Mouse (Mus musculus): ENCODE results near the gene Itsn1. TPM values are rescaled to one million over a fixed set of nuclear protein-coding genes. Genes with fewer than 3 reads are reported as not detected.

The Itsn1 gene
- polyA plus RNA-seq, 1 experiment = 82.6 TPM

DNA sequence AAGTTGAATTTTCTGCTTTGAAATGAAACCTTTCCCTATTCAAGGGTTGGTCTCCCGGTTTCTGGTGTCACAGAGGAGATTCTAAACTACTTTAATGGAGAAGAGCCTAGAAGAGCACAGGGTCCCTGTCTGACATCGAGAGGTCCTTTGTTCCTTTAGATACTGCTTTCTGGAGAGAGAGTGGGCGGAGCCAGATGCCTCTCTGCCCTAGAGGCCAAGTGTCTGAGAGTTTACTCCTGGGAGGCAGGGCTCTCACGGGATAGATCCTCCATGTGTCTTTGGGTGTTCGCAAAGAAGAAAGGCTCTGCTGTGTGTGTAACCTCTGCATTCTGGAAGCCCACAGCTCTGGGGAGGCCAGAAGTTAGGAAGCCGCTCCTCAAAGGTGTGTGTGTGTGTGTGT, 190.0 kb downstream of the Itsn1 start:
- TF ChIP-seq POLR2A (IDR thresholded peaks at IDR 0.05; ENCODE audit: borderline replicate concordance, extremely low read depth, insufficient read depth, insufficient read length, poor library complexity, severe bottlenecking) = no peak
- TF ChIP-seq CTCF (IDR thresholded peaks at IDR 0.05; ENCODE audit: borderline replicate concordance, extremely low read depth, insufficient read depth, insufficient read length) = no peak

DNA sequence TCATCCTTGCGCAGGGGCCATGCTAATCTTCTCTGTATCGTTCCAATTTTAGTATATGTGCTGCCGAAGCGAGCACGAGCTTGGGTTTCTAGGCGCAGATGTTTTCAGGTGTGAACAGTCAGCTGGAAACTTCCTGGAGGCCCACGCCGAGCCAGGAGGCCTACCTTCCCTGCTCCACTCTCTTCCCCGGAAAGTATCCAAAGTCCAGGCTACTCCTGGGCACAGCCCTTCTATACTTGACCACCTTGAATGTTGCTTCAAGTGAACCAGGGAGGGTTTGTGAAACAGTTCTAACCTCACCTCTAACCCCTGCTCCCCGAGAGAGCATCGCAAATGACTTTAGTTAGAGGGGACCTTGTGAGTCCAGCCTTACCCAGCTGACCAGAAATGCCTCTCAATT, 192.3 kb downstream of the Itsn1 start:
- TF ChIP-seq POLR2A (IDR thresholded peaks at IDR 0.05; ENCODE audit: borderline replicate concordance, extremely low read depth, insufficient read depth, insufficient read length, poor library complexity, severe bottlenecking) = no peak
- TF ChIP-seq CTCF (IDR thresholded peaks at IDR 0.05; ENCODE audit: borderline replicate concordance, extremely low read depth, insufficient read depth, insufficient read length) = no peak
- no peak for DNase-seq (ENCODE audit: low read depth)

More for the DNA sequence above, 190.0 kb downstream of the Itsn1 start:
- DNase-seq (ENCODE audit: low read depth) = no peak

GRCm38 (mm10) chr16:91922939-91923338, 193.9 kb downstream of the Itsn1 start:
- TF ChIP-seq CTCF (IDR thresholded peaks at IDR 0.05; ENCODE audit: borderline replicate concordance, extremely low read depth, insufficient read depth, insufficient read length) (no peak), POLR2A (IDR thresholded peaks at IDR 0.05; ENCODE audit: borderline replicate concordance, extremely low read depth, insufficient read depth, insufficient read length, poor library complexity, severe bottlenecking) (no peak)
- no peak for DNase-seq (ENCODE audit: low read depth)

DNA sequence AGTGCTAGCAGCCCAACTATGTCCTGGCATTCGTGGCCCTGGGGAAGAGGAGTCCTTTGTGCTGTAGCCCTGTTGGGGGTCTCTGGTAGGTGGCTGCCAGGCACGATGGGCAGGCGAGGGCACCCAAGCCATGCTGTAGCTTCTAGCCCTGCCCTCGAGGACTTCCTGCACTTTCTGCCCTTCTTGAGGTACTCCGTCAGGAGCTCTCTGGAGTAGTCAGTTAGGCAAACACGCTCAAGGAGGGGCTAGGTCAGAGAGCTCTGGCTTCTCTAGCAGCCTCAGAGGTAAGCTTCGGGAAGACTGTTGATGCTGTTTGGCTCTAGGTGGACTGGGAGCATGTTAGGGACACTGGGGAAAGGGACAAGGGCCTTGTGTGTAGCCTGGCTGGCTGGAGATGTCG, 195.3 kb downstream of the Itsn1 start:
- no peak for TF ChIP-seq POLR2A (IDR thresholded peaks at IDR 0.05; ENCODE audit: borderline replicate concordance, extremely low read depth, insufficient read depth, insufficient read length, poor library complexity, severe bottlenecking)
- TF ChIP-seq CTCF (IDR thresholded peaks at IDR 0.05; ENCODE audit: borderline replicate concordance, extremely low read depth, insufficient read depth, insufficient read length) = no peak
- no peak for DNase-seq (ENCODE audit: low read depth)

DNA sequence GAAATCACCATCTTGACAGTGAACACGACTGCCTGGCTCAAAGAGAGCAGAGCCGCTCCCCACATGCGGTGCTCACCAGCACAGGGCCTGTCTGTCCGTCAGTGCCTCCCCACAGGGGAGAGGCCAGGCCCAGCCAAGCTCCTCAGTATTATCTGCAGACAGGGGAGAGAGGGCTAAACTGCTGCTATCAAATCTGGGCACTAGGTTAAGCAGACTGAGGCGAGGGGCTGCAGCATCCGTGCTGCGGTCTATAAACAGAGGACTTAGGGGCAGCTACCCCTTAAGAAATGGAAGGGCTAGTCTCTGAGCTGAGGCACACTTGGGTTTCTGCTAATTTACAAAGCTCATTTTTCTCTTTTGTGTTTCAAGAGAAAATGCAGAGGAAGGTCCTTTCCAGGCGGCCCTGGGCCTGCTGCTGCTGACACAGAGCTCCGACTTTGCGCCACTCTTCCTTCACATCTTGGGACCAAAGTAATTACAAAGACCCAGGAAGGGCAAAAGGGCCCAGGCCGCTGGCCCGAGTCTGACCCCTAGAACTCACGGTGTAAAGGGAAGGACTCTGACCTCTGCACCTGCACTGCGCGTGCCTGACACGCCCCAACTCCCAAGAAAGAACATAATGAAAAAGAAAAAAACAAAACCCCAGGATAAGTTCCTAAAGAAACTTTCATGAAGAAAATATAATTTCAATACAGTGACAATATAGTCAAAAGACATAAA, 199.0 kb downstream of the Itsn1 start:
- DNase-seq (ENCODE audit: low read depth) = no peak
- TF ChIP-seq CTCF (IDR thresholded peaks at IDR 0.05; ENCODE audit: borderline replicate concordance, extremely low read depth, insufficient read depth, insufficient read length) = no peak
- no peak for TF ChIP-seq POLR2A (IDR thresholded peaks at IDR 0.05; ENCODE audit: borderline replicate concordance, extremely low read depth, insufficient read depth, insufficient read length, poor library complexity, severe bottlenecking)

DNA sequence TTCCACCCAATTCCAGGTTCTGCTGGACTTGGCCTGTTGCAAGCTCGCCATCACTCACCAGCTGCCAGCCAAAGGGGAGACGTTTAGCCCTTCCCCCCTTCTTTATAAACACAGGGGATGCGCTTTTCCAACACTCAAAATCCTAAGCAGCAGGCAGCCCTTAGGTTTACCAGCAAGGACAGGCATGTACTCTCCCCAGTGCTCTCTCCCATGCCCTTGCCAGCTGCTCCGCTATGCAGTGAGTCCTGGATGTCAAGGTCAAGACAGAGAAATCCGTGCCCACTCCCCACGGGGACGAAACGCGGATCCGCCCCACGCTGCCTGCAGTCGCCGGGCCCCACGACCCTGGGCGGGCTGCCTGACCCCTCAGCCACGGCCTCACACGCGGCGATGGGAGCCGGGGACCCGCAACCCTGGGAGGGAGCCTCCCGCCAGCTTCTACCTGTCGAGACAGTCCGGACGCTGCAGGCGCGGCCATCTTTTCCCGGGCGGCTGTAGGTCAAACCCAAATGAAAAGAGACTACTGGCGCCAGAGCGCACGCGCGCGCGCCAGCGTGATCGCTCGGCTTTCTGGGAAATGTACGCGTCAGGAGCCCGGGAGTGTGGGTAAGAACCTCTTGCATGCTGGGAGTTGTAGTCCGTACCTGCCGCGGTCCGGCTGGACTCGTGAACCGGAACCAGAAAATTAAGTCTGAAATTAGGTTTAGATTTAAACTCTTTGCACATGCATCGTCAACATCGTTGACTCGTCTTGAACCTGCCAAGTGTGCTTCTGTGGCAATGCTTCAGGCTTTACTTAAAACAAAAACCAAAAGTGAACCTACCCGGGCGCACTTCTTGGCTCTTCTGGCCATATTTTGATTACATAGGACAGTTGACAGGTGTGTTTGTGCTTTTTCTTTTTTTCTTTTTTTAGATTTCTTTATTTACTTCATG, 202.3 kb downstream of the Itsn1 start:
- DNase-seq (ENCODE audit: low read depth) = peak; percentile 99
- peak; percentile 54; the same call in 1 of the 2 replicates for TF ChIP-seq POLR2A (IDR thresholded peaks at IDR 0.05; ENCODE audit: borderline replicate concordance, extremely low read depth, insufficient read depth, insufficient read length, poor library complexity, severe bottlenecking)
- TF ChIP-seq CTCF (IDR thresholded peaks at IDR 0.05; ENCODE audit: borderline replicate concordance, extremely low read depth, insufficient read depth, insufficient read length) = no peak

DNA sequence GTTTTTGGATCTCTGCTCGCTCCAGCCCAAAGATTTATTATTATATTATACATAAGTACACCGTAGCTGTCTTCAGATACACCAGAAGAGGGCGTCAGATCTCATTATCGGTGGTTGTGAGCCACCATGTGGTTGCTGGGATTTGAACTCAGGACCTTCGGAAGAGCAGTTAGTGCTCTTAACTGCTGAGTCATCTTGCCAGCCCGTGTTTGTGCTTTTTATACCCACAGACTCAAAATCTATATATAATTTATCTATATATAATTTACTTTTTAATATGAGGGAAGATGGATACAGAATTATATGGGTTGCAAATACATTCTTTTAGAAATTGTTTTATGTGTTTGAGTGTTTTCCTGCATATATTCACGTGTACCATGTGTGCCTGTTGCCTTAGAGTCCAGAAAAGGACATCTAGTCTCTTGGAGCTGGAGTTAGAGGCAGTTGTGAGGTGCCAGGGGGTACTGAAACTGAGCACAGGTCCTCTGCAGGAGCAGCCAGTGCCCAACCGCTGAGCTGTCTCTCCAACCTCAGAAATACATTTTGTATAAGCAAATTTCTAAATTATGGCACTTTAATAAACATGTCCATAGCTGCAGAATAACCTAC, 203.1 kb downstream of the Itsn1 start:
- no peak for TF ChIP-seq POLR2A (IDR thresholded peaks at IDR 0.05; ENCODE audit: borderline replicate concordance, extremely low read depth, insufficient read depth, insufficient read length, poor library complexity, severe bottlenecking)
- no peak for DNase-seq (ENCODE audit: low read depth)

DNA sequence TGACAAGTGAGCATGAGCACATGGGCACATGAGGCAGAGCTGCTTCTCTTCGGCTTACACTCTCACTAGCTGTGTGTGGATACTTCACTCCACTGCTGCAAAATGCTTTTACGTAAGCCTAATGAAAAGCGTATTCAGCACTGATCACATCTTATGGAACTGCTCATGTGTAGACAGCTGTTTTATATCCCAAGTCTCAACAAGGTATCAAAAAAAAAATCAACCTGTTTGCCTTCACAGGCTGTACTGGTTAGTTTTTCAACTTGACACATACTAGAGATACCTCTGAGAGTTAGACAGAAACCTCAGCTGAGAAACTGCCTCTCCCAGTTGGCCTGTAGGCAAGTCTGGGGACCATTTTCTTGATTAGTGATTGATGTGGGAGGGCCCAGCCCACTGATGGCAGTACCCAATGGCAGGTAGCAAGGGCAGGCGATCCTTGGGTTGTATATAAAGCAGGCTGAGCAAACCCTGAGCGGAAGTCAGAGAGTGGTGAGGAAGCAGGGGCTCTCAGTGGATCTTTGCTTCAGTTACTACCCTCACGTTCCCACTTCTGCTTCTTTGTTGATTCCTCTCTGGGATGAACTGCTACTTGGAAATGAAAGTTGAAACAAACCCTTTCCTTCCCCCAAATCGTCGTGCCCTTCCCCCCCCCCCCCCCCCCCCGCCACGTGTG, 203.9 kb downstream of the Itsn1 start:
- no peak for DNase-seq (ENCODE audit: low read depth)
- TF ChIP-seq CTCF (IDR thresholded peaks at IDR 0.05; ENCODE audit: borderline replicate concordance, extremely low read depth, insufficient read depth, insufficient read length) = no peak

DNA sequence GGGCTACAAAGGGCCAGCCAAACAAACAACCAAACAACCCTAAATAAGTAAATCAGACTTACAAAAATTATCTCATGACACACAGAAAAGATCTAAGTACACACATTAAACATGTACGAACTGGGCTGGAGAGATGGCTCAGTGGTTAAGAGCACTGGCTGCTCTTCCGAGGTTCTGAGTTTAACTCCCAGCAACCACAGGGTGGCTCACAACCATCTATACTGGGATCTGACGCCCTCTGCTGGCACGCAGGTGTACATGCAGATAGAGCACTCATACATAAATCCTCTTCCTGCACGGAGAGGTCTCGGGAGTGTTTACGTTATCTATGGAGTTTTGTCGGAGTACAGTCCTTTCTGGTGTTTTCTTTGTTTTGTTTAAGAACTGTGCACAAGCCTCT, 206.0 kb downstream of the Itsn1 start:
- TF ChIP-seq CTCF (IDR thresholded peaks at IDR 0.05; ENCODE audit: borderline replicate concordance, extremely low read depth, insufficient read depth, insufficient read length) (peak; percentile 54; the same call in 1 of the 2 replicates), POLR2A (IDR thresholded peaks at IDR 0.05; ENCODE audit: borderline replicate concordance, extremely low read depth, insufficient read depth, insufficient read length, poor library complexity, severe bottlenecking) (no peak)
- DNase-seq (ENCODE audit: low read depth) = peak; percentile 55

- DNase-seq (ENCODE audit: low read depth) = no peak
- TF ChIP-seq CTCF (IDR thresholded peaks at IDR 0.05; ENCODE audit: borderline replicate concordance, extremely low read depth, insufficient read depth, insufficient read length) = no peak
- TF ChIP-seq POLR2A (IDR thresholded peaks at IDR 0.05; ENCODE audit: borderline replicate concordance, extremely low read depth, insufficient read depth, insufficient read length, poor library complexity, severe bottlenecking) = no peak
These were observed 206.6 kb downstream of the Itsn1 start for GRCm38 (mm10) chr16:91935726-91936125.

Measured in brain, embryonic 14.5 days (tissue).